In the genomic region with DNA sequence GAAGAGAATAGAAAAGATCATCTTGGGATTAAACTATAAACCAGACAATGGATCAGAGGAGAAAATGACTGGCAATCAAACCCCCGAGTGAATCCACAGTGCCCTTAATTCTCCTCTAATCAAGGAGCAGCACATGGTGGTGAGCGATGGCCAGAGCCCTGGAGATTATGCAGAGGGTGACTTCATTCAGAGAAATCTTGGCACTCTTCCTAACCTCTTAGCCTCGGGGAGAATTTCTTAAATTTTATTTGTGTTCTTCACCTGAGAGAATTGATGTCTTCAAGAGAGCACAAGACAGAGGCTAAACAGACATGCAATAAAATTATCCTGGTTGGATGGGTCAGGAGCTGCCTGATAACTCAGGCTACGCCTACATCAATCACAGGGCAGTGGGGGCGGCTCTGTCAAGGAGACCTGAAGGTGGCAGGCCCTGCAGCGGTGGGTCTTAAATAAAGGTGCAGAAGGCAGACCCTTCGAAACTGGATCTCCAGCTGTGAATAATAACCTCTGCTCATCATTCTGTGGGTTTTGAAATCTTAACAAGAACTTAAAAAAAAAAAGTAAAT, we compare ENCODE assay signal across 12 mouse cellular contexts.
DNase-seq lines count a peak whose midpoint lies in the region; ATAC-seq lines count a peak whose summit lies in the region.
"Had no signal": no experiment of that assay in that cellular context is flagged by ENCODE, and none has a peak within 500 bp of the region (broad histone marks: within the 10 kb centered on the region; RNA-seq: fewer than 3 reads in every experiment).

No protein-coding gene starts in this region.

- 65% methylated on average over 7 of the region's 7 CpGs for WGBS in forebrain, embryonic 12.5 days
- 72% methylated on average over 7 of the region's 7 CpGs for WGBS in forebrain, embryonic 11.5 days
- 47% methylated on average over 7 of the region's 7 CpGs for WGBS in midbrain, embryonic 12.5 days
- WGBS in midbrain, embryonic 11.5 days: 63% methylated on average over 7 of the region's 7 CpGs
- WGBS in hindbrain, embryonic 13.5 days: 47% methylated on average over 7 of the region's 7 CpGs
- WGBS in neural tube, embryonic 12.5 days: 46% methylated on average over 7 of the region's 7 CpGs

- H3K4me3 ChIP-seq in forebrain, embryonic 12.5 days (replicated peaks): no peak overlapping the region
- H3K4me3 ChIP-seq in forebrain, embryonic 11.5 days (ENCODE audit: low read depth, low read length): no peak overlapping the region
- no peak overlapping the region for H3K4me3 ChIP-seq in midbrain, embryonic 12.5 days
- H3K4me3 ChIP-seq in midbrain, embryonic 11.5 days (ENCODE audit: low read depth, low read length): no peak overlapping the region
- H3K4me3 ChIP-seq in hindbrain, embryonic 13.5 days: no peak overlapping the region
- H3K4me3 ChIP-seq in neural tube, embryonic 12.5 days: no peak overlapping the region

- DNase-seq in forebrain, embryonic 11.5 days (ENCODE audit: low spot score): no peak
- DNase-seq in midbrain, embryonic 11.5 days (ENCODE audit: low spot score, missing footprints): no peak
- no peak for DNase-seq in kidney, postnatal 36 days
- DNase-seq in adrenal gland, adult 18-20 months (ENCODE audit: low spot score in 2 of 2): no peak
- DNase-seq: cerebellum, adult 11-12 months; right cerebral cortex, postnatal 4 days; thymus, adult 18-20 months had no signal

- H3K27ac ChIP-seq in forebrain, embryonic 12.5 days: no peak overlapping the region
- H3K27ac ChIP-seq in forebrain, embryonic 11.5 days (ENCODE audit: low read depth, low read length): no peak overlapping the region
- peak overlapping the region; percentile 52 for H3K27ac ChIP-seq in midbrain, embryonic 12.5 days (replicated peaks)
- H3K27ac ChIP-seq in midbrain, embryonic 11.5 days (ENCODE audit: low read depth, low read length): no peak overlapping the region
- H3K27ac ChIP-seq in hindbrain, embryonic 13.5 days: peak overlapping the region; percentile 41
- H3K27ac ChIP-seq in neural tube, embryonic 12.5 days: no peak overlapping the region

- no peak overlapping the region for H3K4me2 ChIP-seq in forebrain, embryonic 12.5 days
- no peak overlapping the region for H3K4me2 ChIP-seq in forebrain, embryonic 11.5 days (ENCODE audit: low read depth, low read length, severe bottlenecking)
- no peak overlapping the region for H3K4me2 ChIP-seq in midbrain, embryonic 12.5 days (replicated peaks)
- H3K4me2 ChIP-seq in midbrain, embryonic 11.5 days: no peak overlapping the region
- H3K4me2 ChIP-seq in hindbrain, embryonic 13.5 days: no peak overlapping the region
- H3K4me2 ChIP-seq in neural tube, embryonic 12.5 days (replicated peaks): no peak overlapping the region

- H3K9ac ChIP-seq in forebrain, embryonic 12.5 days: no peak overlapping the region
- no peak overlapping the region for H3K9ac ChIP-seq in forebrain, embryonic 11.5 days (ENCODE audit: low read length)
- H3K9ac ChIP-seq in midbrain, embryonic 12.5 days (replicated peaks): no peak overlapping the region
- H3K9ac ChIP-seq in midbrain, embryonic 11.5 days (ENCODE audit: low read length): no peak overlapping the region
- H3K9ac ChIP-seq in hindbrain, embryonic 13.5 days: no peak overlapping the region
- H3K9ac ChIP-seq in neural tube, embryonic 12.5 days: no peak overlapping the region

- ATAC-seq in forebrain, embryonic 12.5 days (ENCODE audit: low FRiP score): peak; percentile 36; the same call in 1 of the 2 replicates
- no peak for ATAC-seq in forebrain, embryonic 11.5 days (replicated peaks; ENCODE audit: low FRiP score)
- ATAC-seq in midbrain, embryonic 12.5 days (ENCODE audit: low FRiP score, low read depth): 0 out of 2 replicates have a peak, but pooled peaks have one; percentile 41
- no peak; the same call in 1 of the 2 replicates for ATAC-seq in midbrain, embryonic 11.5 days (ENCODE audit: low FRiP score)
- peak; percentile 32; the same call in 1 of the 2 replicates for ATAC-seq in hindbrain, embryonic 13.5 days (ENCODE audit: low FRiP score)
- peak; percentile 56; the same call in 1 of the 2 replicates for ATAC-seq in neural tube, embryonic 12.5 days (ENCODE audit: low FRiP score, low read depth)
- ATAC-seq: inflammation-experienced regulatory T-cells, adult 6 months had no signal

- H3K9me3 ChIP-seq in forebrain, embryonic 12.5 days: no peaks in the 10 kb centered on the region
- no peaks in the 10 kb centered on the region for H3K9me3 ChIP-seq in forebrain, embryonic 11.5 days (ENCODE audit: control insufficient read depth, low read length)
- no peaks in the 10 kb centered on the region for H3K9me3 ChIP-seq in midbrain, embryonic 12.5 days
- H3K9me3 ChIP-seq in midbrain, embryonic 11.5 days (ENCODE audit: control insufficient read depth, low read length): no peaks in the 10 kb centered on the region
- H3K9me3 ChIP-seq in hindbrain, embryonic 13.5 days: no peaks in the 10 kb centered on the region
- no peaks in the 10 kb centered on the region for H3K9me3 ChIP-seq in neural tube, embryonic 12.5 days

- H3K4me1 ChIP-seq in forebrain, embryonic 12.5 days: peaks cover 6% of the 10 kb centered on the region; the same call in 1 of the 2 replicates
- H3K4me1 ChIP-seq in forebrain, embryonic 11.5 days (replicated peaks; ENCODE audit: control insufficient read depth, insufficient read depth, low read length): no peaks in the 10 kb centered on the region
- 0 out of 2 replicates have a peak, but pooled peaks cover 5% of the 10 kb centered on the region for H3K4me1 ChIP-seq in midbrain, embryonic 12.5 days
- no peaks in the 10 kb centered on the region for H3K4me1 ChIP-seq in midbrain, embryonic 11.5 days (ENCODE audit: control insufficient read depth, insufficient read depth, low read length)
- H3K4me1 ChIP-seq in hindbrain, embryonic 13.5 days (replicated peaks): peaks cover 9% of the 10 kb centered on the region
- H3K4me1 ChIP-seq in neural tube, embryonic 12.5 days: no peaks in the 10 kb centered on the region

- H3K36me3 ChIP-seq in forebrain, embryonic 12.5 days (replicated peaks): no peaks in the 10 kb centered on the region
- no peaks in the 10 kb centered on the region for H3K36me3 ChIP-seq in forebrain, embryonic 11.5 days (ENCODE audit: control insufficient read depth, insufficient read depth, low read length)
- H3K36me3 ChIP-seq in midbrain, embryonic 12.5 days: no peaks in the 10 kb centered on the region
- H3K36me3 ChIP-seq in midbrain, embryonic 11.5 days (ENCODE audit: control insufficient read depth, insufficient read depth, low read length): no peaks in the 10 kb centered on the region
- H3K36me3 ChIP-seq in hindbrain, embryonic 13.5 days: no peaks in the 10 kb centered on the region
- no peaks in the 10 kb centered on the region for H3K36me3 ChIP-seq in neural tube, embryonic 12.5 days

- H3K27me3 ChIP-seq in forebrain, embryonic 12.5 days: no peaks in the 10 kb centered on the region
- no peaks in the 10 kb centered on the region for H3K27me3 ChIP-seq in forebrain, embryonic 11.5 days (ENCODE audit: control insufficient read depth, insufficient read depth, low read length)
- H3K27me3 ChIP-seq in midbrain, embryonic 12.5 days: no peaks in the 10 kb centered on the region
- H3K27me3 ChIP-seq in midbrain, embryonic 11.5 days (ENCODE audit: control insufficient read depth, insufficient read depth, low read length): no peaks in the 10 kb centered on the region
- H3K27me3 ChIP-seq in hindbrain, embryonic 13.5 days: no peaks in the 10 kb centered on the region
- H3K27me3 ChIP-seq in neural tube, embryonic 12.5 days (replicated peaks): no peaks in the 10 kb centered on the region

Comparison
In these comparisons a context has a peak if more than half of its experiments do, and no peak if none do; other contexts are left out.
1. ATAC-seq: peak in forebrain, embryonic 12.5 days (single experiment), midbrain, embryonic 12.5 days (single experiment), hindbrain, embryonic 13.5 days (single experiment) and neural tube, embryonic 12.5 days (single experiment); none in forebrain, embryonic 11.5 days (single experiment) and midbrain, embryonic 11.5 days (single experiment).
2. H3K27ac ChIP-seq: peak in midbrain, embryonic 12.5 days (single experiment) and hindbrain, embryonic 13.5 days (single experiment); none in forebrain, embryonic 12.5 days (single experiment), forebrain, embryonic 11.5 days (single experiment), midbrain, embryonic 11.5 days (single experiment) and neural tube, embryonic 12.5 days (single experiment).